Mouse (Mus musculus): ENCODE data around the gene F12.
"Not testable (repeated sequence)": the region's sequence is repeated elsewhere in the genome, so short reads cannot be mapped to it uniquely, and the experiment has no call there.

The F12 gene

DNA sequence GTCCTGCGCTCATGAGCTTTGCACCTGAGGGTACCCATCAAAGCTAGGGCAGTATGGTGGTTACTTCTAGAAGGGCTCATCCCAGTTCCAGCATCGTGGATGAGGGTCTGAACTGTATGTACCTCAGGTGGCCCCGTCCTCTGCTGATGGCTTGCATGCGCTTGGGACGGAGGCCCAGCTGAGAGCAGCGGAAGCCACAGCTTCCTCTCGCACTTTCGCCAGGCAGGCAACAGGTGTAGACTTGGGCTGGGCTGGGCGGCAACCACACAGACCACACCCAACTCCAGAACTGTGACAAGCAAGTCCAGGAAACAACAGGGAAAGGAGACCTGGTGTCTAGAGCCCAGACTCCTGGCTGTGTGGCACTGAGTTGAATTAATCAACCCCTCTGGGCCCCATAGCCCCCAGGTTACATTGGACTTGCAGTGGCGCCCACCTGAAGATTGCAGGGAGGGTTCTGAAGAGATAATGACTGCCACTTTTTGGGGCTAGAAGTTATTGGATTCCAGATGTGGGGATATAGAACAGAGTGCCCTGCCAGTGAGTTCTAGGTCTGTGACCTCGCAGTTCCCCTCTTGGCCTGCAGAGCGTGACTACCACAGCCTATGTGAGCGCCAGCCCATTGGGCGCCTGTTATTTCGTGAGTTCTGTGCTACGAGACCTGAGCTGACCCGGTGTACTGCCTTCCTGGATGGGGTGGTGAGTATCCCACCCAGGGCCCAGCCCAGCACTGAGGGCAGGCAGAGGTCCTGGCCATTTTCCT is 23.3 kb upstream of the F12 start:
- no peak for DNase-seq (ENCODE audit: low read depth, low spot score)

DNA sequence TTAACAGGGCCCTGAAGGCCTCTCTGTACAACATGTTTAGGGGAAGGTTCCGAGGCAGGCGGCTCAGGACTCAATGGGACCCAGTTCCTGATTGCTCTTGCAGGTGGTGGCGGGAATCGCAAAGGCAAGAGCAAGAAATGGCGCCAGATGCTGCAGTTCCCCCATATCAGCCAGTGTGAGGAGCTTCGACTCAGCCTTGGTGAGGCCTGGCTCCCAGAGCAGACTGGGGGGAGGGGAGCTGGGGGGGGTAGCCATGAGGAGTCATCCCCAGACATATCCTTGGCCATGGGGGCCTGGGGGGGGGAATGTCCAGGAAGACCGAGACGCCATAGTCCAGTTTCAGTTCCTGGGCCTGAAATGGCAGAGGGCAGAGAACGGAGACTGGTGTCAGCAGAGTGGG is 22.6 kb upstream of the F12 start:
- no peak for DNase-seq (ENCODE audit: low read depth, low spot score)

DNA sequence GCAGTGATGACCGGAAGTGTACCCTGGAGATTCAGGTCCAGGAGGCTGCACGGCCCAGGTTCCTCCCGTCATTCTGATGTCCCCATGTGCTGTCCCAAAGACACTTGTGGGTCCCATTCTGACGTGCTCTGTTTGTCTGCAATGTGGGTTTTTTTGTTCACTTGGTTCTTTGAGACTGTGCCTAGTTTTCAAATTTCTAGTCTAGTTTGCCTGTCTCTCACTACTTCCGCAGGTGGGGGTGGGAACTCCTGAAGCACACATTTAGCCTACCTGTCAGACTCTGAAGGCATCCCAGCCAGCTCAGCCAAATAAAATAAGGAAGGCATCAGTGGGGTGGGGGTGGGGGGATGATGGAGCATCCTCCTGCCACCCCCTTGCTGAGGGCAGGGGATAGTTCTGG is 21.5 kb upstream of the F12 start:
- no peak for DNase-seq (ENCODE audit: low read depth, low spot score)

DNA sequence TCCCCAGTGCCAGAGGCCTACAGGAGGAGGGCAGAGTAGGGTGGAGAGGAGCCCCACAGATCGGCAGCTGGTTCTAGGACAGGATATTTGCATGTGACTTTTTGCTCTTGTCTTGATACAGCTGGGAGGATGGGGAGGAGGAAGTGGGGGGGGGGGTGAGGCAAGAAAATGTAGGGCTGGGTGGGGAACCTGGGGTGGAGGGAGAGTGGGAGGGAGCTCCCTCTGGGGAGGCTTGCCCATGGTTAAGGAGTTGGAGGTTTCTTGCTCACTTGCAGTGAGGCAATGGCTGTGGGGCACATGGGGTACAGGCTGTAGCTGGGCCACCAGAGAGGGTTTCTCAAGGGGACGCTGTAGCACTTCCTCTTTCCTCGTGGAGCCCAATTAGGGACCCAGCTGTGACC is 20.9 kb upstream of the F12 start:
- DNase-seq (ENCODE audit: low read depth, low spot score): no peak

DNA sequence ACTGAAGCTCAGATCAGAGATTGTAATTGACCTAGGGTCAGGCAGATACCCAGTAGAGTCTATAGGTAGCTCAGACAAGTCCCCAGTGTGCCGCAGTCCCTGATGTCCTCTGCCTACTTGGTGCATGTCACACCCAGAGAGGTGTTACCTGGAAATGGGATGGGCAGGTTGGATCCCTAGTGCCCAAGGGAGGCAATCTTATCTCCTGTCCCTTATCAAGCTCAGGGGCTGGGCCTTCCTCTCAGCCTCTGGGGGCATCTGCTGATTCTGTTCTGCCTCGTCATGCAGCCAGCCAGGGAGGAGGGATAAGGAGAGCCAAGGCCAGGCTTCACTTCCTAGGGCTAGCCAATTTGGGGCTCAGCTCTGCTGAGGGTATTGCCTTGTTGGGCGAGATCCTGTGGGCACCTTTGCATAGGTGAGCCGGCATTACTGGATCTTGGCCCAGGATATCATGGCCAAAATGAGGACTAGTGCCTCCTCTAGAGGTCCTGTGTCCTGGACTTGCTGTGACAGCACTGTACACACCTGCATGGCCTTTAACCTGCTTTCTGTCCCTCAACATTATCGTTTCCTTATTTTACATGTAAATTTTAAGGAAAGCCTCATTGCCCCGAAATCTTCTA is 20.0 kb upstream of the F12 start:
- DNase-seq (ENCODE audit: low read depth, low spot score): no peak

- DNase-seq (ENCODE audit: low read depth, low spot score): no peak
These were observed 18.9 kb upstream of the F12 start for GRCm38 (mm10) chr13:55445361-55446091.

GRCm38 (mm10) chr13:55444937-55445315 is 18.3 kb upstream of the F12 start, which contains the start of gene Grk6:
TSS of gene Grk6 (plus strand) at chr13:55445072.
- peak; percentile 99 for DNase-seq (ENCODE audit: low read depth, low spot score)

DNA sequence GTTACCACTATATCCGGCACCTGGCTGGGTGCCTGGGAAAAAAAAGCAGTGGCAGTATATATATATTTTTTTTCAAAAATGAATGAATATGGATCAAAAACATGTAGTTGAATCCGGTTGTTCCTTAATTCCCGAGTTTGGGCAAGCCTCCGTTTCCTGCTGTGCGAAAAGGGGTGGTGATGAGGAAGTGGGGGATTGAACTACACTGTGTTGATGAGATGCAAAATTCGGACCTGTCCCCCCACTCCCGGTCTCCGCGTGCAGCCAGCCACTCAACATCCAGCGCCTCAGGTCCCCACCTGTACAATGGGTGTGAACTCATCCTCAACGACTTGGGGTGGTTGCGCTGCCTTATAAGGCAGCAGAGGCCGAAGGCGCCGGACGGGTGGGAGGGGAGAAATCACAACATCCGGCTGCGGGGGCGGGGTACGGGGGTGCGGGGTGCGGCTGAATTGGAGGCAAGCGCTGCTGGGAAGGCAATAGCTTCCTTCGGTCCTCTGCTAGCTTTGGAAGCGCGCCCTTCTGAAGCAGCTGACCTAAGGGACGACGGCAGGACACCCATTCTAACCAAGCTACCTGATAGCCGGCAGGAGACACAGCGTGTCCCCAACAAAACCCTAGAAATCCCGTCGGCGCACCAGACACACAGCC is 17.8 kb upstream of the F12 start:
- DNase-seq (ENCODE audit: low read depth, low spot score): peak; percentile 62

DNA sequence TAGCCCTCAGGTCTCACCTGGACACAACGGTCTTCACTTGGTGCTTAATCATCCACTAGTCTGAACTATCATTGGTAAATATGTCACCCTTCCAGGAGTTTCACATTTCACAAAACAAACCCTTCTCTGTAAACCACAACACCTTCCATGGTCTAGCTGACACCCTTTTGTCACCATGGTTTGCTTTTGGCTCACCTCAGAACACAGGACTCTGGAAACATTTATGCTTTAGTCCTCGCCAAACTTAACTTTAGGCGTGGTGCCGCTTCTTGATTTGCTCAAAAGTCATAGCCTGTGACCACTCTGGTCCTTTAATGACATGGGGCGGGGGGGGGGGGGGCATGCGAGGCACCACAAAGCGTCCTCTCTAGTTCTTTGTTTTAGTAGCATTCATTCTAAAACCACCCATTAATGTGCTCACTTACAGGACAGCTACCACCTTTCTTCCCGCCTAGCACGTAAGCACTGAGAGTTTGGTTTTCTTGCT is 17.2 kb upstream of the F12 start:
- DNase-seq (ENCODE audit: low read depth, low spot score): no peak

DNA sequence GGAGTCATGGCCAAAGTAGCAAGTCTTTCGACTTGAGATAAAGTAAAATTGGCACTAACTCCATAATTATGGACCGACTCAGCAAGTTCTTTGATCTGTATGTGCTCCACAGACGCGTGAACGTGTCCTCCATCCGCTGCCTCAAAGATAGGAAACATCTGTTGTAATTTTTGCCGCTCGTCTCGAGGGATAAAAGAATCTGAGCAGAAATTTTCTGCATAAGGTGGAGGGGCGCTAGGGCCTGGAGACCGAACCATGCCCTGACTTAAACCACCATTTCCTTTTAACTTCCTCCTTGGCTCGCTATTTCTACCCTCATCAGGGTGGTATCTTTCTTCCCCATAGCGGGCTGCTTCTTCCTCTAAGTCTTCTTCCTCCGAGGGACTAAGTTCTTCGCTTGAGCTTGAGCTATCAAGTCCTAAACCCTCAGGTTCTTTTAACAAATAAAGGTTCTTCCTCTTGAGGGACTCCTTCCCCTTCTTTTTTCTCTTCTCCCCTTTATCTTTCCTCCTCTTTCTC is 10.6 kb upstream of the F12 start:
- DNase-seq (ENCODE audit: low read depth, low spot score): not testable (repeated sequence)

GRCm38 (mm10) chr13:55431889-55432685 is 5.5 kb upstream of the F12 start:
- DNase-seq (ENCODE audit: low read depth, low spot score): no peak

- no peak for DNase-seq (ENCODE audit: low read depth, low spot score)
These were observed 4.0 kb upstream of the F12 start for GRCm38 (mm10) chr13:55430566-55430965.

- no peak for DNase-seq (ENCODE audit: low read depth, low spot score)
These were observed 2.8 kb upstream of the F12 start for GRCm38 (mm10) chr13:55429226-55429888.

- no peak for DNase-seq (ENCODE audit: low read depth, low spot score)
These were observed 5.4 kb downstream of the F12 start for GRCm38 (mm10) chr13:55420933-55421800.

GRCm38 (mm10) chr13:55420018-55420932 is 6.3 kb downstream of the F12 start:
- DNase-seq (ENCODE audit: low read depth, low spot score): no peak

DNA sequence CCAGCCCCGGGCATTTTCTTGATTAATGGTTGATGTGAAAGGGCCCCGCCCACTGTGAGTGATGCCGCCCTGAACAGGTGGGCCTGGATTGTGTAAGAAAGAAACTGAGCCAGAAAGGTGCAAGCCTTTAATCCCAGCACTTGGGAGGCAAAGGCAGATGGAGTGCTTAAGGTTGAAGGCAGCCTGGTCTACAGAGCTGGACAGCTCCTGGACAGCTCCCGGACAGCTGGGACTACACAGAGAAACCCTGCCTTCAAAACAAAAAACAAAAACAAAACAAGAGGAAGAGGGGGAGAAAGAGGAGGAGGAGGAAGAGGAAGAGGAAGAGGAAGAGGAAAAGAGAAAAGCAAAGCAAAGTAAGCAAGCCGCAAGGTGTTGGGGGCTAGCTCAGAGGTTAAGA is 7.5 kb downstream of the F12 start:
- no peak for DNase-seq (ENCODE audit: low read depth, low spot score)

- DNase-seq (ENCODE audit: low read depth, low spot score): peak; percentile 26
These were observed 8.6 kb downstream of the F12 start for GRCm38 (mm10) chr13:55418004-55418403.

- peak; percentile 52 for DNase-seq (ENCODE audit: low read depth, low spot score)
These were observed 11.7 kb downstream of the F12 start, which contains the start of gene Pfn3 for GRCm38 (mm10) chr13:55414743-55415380. TSS of gene Pfn3 (minus strand) at chr13:55415232.

All from brain, embryonic 18.5 days (tissue).